Mouse (Mus musculus) gastrocnemius, adult 18-20 months (tissue): Measurements from ENCODE around the gene Slamf7. TPM values are rescaled to one million over a fixed set of nuclear protein-coding genes. Genes with fewer than 3 reads are reported as not detected.

Experiments
- DNase-seq: peaks from one replicate; pipeline ENCODE4 v3.0.0; 2021; ENCODE audit warnings: low spot score
- microRNA-seq: library from miRNA; unstranded; fragments of <30 nt; microRNA quantifications from one replicate; pipeline ENCODE4 v1.2.0, GENCODE M21; 2021
- total RNA-seq, 2 experiments: library from RNA; stranded (reverse); gene quantifications; 2 replicates each; pipeline ENCODE4 v1.2.3; 2021

Gene Slamf7
- total RNA-seq, 2 experiments from 2014 or later: not detected

- DNase-seq: no peak
Observed at GRCm38 (mm10) chr1:171637101-171637500, 15.7 kb downstream of the Slamf7 start.

DNA sequence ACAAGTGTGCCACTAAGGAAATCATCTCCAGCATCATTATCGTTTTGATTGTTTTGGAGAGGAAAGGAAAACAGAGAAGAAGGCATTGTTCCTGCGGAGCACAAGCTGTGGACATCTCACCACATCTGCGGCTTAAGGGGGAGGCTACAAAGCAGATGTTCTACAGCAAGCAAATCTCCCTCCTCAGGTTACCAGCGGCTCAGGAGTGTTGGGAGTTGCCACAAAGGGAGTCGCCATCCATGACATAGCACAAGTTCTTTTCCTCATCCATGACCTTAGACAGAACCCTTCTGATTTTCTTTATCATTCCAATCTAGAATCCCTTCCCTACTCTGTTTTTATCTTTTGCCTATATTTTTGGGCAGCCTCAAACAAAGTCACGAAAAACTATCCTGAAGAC is 17.1 kb downstream of the Slamf7 start:
- DNase-seq: no peak

- no peak for DNase-seq
Observed at GRCm38 (mm10) chr1:171631447-171631846, 21.4 kb downstream of the Slamf7 start.

DNA sequence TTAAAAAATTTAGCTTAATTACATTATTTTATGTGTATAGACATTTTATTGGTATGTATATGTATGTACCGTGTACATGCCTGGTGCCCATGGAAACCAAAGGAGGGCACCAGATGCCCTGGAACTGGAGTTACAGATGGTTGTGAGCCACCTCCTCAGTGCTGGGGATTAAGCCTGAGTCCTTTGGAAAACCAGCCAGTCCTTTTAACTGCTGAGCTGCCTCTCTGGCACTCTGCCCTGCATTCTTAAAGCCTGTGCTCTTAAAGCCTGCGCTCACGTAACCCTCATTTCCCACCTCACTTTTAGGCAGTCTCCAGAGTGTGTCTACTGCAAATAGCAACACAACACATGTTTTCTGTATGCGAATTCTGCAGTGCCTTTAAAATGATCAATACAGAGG is 21.9 kb downstream of the Slamf7 start:
- no peak for DNase-seq

- no peak for DNase-seq
Observed at GRCm38 (mm10) chr1:171630041-171630440, 22.8 kb downstream of the Slamf7 start.

- no peak for DNase-seq
Observed at GRCm38 (mm10) chr1:171629168-171629567, 23.7 kb downstream of the Slamf7 start.

DNA sequence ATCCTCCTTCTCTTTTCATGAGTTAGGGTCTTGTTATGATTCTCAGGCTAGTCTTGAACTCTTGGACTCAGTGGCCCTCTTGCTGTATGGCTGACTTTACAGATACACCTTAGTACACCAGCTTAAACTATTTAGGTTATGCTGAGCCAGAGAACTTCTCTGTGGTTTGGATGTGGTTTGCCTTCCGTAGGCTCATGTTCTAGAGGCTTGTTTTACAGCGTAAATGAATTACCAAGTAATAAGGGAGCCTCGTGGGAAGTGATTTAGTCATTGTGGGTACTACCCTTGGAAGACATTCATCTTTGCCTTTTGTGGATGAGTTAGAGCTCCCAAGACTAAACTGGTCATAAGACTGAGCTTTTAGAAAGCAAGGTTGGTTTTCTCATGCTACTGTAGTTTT is 25.0 kb downstream of the Slamf7 start:
- no peak for DNase-seq

GRCm38 (mm10) chr1:171620091-171620490 is 32.7 kb downstream of the Slamf7 start:
- DNase-seq: no peak

DNA sequence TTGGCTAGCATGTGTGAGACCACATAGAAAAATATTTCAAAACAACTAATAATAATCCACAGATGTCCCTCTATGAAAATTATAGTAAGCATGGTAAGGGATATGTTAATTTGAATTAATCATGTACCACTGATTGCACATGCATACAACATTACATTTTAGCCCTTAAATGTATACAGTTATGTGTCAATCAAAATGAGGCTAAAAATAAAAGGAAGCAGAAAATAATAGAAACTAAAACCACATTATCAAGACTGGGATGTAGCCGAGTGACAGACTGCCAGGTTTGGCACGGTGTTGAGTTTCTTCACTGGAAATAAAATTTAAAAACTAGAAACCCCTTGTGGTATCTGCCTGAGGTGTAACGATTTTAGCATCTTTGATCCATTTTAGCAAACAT is 33.2 kb downstream of the Slamf7 start:
- DNase-seq: no peak

DNA sequence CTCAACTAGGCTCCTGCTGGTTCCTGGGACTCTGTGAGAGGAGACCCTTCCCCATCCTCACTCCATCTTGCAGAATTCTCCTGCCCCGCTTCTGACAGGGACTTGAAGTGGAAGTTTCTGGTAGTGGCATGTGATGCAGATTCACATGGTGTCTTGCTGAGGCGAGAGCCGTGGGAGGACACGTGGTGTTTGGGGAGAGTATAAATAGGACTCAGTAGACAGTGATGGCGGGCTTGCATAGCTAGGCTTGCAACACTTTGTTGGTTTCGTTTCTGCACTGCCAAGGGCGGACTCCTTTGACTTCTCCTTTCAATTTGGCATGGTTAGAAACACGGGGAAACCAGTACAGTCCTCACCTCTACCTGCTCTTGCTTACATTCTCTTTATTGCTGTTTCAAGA is 33.8 kb downstream of the Slamf7 start:
- DNase-seq: no peak

DNA sequence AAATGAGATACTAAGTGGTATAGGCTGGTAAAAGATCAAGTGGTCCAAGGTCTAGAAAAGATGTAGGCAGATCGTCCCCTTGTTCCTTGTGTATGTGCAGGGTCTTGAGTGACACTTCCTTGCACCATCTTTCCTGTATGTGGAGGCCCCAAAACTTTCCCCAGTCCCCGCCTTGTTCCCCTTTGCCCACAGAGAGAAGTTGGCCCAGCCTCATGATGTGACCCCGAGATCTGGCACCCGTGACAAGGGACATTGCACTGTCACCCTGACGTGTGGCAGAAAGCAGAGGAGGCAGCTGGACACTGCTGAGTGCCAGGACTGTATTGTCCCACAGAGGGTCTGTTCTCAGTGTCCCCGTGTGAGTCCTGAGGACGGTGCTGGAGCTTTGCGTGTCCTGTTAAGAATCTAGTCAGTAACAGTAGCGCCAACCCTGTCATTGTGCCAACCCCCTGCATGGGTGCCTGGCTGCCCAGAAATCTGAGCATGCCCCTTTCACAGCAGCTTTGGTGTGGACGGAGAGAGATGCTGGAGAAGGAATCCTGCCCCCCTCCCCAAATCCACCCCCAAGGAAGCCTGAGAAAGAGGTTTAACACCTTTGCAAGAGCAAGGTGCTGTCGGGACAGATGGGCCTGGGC is 35.8 kb downstream of the Slamf7 start:
- no peak for DNase-seq

DNA sequence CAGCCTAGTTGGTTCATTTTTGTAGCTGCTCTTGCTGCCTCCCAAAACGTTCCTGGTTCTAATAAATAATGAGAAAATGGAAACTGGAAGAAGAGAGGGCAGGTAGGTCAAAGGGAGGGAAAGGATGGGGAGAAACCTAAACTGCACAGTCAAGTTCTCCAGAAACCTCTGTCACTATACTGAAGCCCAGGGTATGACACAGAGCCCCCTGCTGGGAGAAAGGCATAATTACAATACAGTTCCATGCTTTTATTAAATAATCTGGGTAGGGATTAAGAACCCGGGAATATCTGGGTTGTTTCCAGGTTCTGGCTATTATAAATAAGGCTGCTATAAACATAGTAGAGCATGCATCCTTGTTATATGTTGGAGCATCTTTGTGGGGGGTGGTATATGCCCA is 38.9 kb downstream of the Slamf7 start:
- no peak for DNase-seq

DNA sequence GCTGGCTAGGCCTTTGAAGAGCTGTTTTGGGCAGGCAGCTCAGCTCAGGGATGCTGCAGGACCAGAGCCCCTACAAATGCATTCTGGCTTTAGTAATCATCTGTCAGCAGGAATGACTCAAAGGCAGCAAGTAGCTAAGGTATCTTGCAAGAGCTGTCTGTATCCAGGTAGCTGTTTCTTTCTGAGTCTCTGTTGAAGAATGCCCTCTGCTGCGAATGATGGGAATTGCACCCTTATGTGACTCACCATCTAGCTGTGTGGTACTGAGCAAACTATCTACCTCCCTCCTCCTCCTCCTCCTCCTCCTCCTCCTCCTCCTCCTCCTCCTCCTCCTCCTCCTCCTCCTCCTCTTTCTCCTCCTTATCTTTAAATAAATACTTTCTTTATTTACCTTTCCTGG is 42.1 kb downstream of the Slamf7 start:
- no peak for DNase-seq

- no peak for DNase-seq
Observed at GRCm38 (mm10) chr1:171610026-171610425, 42.8 kb downstream of the Slamf7 start.

- DNase-seq: no peak
Observed at GRCm38 (mm10) chr1:171607176-171607575, 45.7 kb downstream of the Slamf7 start, which contains the start of gene Ly9. Ly9 (minus strand) TSS chr1:171607410.

DNA sequence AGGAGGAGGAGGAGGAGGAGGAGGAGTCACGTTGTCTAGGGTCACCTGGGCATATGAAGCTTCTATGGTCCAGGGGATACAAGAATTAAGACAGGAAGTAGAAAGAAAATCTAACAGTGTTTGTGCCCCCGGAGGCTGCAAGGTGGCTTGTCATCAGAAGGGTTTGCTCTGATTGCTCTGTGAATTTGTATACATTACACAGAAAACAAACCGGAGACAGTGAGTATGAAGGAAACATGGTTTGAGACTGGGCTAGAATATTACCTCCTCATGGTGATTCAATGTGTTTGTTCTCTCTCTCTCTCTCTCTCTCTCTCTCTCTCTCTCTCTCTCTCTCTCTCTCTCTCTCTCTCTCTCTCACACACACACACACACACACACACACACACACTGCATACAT is 46.2 kb downstream of the Slamf7 start:
- no peak for DNase-seq

- DNase-seq: no peak
Observed at GRCm38 (mm10) chr1:171604686-171605085, 48.1 kb downstream of the Slamf7 start.

GRCm38 (mm10) chr1:171584584-171584983 is 68.3 kb downstream of the Slamf7 start:
- DNase-seq: no peak

Small RNA genes lying within 50 kb of the gene (microRNA-seq; reads per million reads assigned to microRNA genes)
- gene Mir7683: not detected

Other genes with a start within 250 kb of the Slamf7 start
- 10 to 100 TPM; 24.7 to 26.1 TPM for gene Usf1, start 241.7 kb downstream of the Slamf7 start, total RNA-seq
- under 1 TPM; 0.48 to 0.93 TPM for gene Tstd1, start 234.2 kb downstream of the Slamf7 start, total RNA-seq
- 1 to 10 TPM; 3.7 to 7.0 TPM for gene F11r, start 215.5 kb downstream of the Slamf7 start, total RNA-seq
- gene Alyref2, start 149.6 kb downstream of the Slamf7 start, total RNA-seq: 1 to 10 TPM; 1.3 to 1.4 TPM
- not detected for gene Itln1, start 117.7 kb downstream of the Slamf7 start, total RNA-seq
- under 1 TPM in 1 of 2 experiments, not detected in 1; 0.09 TPM for gene Cd244a, start 93.8 kb downstream of the Slamf7 start, total RNA-seq
- under 1 TPM in 1 of 2 experiments, not detected in 1; 0.14 TPM for gene Ly9, start 45.6 kb downstream of the Slamf7 start, total RNA-seq
- gene Cd48, start 29.0 kb upstream of the Slamf7 start, total RNA-seq: under 1 TPM; 0.46 to 0.69 TPM
- under 1 TPM; 0.07 to 0.09 TPM for gene Slamf1, start 114.1 kb upstream of the Slamf7 start, total RNA-seq
- under 1 TPM; 0.32 to 0.33 TPM for gene Cd84, start 186.7 kb upstream of the Slamf7 start, total RNA-seq
- not detected for gene Gm10521, start 242.6 kb upstream of the Slamf7 start, total RNA-seq